Mouse (Mus musculus): ENCODE results near the gene Anxa9. TPM values are rescaled to one million over a fixed set of nuclear protein-coding genes. Genes with fewer than 3 reads are reported as not detected.

Anxa9 gene
- polyA plus RNA-seq, 1 experiment, result 2.4 TPM

DNA sequence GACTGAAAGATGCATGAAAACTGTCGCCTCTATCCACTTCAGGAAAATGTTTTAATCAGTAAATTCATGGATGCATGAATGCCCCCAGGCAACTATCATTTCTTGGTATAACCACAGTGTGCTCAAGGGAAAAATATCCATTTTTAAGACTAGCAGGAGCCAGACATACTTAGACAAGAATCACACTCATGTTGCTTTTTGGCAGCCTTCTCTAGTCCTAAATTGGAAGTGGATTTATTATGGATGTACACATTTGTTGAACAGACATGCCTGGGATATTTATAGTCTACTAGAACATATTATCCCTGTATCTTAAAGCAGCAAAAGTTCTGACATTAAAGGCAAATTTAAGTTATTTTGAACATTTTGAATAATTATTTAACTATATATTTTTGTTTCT, 42.3 kb downstream of the Anxa9 start:
- no peak for TF ChIP-seq CTCF (IDR thresholded peaks at IDR 0.05; ENCODE audit: extremely low read depth, insufficient read depth, low read length)
- no peak for TF ChIP-seq POLR2A (IDR thresholded peaks at IDR 0.05; ENCODE audit: extremely low read depth, insufficient read depth, low read length)
- H3K4me3 ChIP-seq (ENCODE audit: insufficient read depth, low read length), result no peak overlapping the region
- H3K4me1 ChIP-seq (ENCODE audit: control insufficient read depth, insufficient read depth, low read length), result peaks cover 7% of the 10 kb centered on the region; the same call in 1 of the 2 replicates
- no peak overlapping the region for H3K27ac ChIP-seq (ENCODE audit: insufficient read depth, low read length)

- Histone ChIP-seq H3K4me3 (ENCODE audit: insufficient read depth, low read length) (no peak overlapping the region), H3K4me1 (ENCODE audit: control insufficient read depth, insufficient read depth, low read length) (peaks cover 7% of the 10 kb centered on the region; the same call in 1 of the 2 replicates)
- no peak for TF ChIP-seq POLR2A (IDR thresholded peaks at IDR 0.05; ENCODE audit: extremely low read depth, insufficient read depth, low read length)
- TF ChIP-seq CTCF (IDR thresholded peaks at IDR 0.05; ENCODE audit: extremely low read depth, insufficient read depth, low read length), result peak; percentile 69
Measured at GRCm38 (mm10) chr3:95263089-95263739, 43.8 kb downstream of the Anxa9 start.

DNA sequence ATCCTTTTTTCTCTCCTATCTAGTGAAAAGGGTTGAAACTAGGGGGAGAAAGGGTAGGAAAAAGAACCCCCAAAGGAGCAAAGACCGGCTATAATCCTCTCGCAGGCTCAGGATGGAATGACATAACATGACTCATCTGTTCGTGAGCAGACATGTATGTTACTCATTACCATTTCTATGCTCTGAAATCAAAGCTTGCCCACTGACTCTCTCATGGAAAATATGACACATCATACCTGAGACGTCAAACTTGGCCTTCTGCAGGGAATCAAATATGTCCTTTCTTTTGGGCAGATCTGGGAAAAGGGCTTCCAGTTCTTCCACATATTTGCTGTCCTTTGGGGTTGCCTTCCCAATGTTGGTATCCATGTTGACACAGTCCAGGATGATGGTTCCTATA, 45.0 kb downstream of the Anxa9 start:
- H3K27ac ChIP-seq (ENCODE audit: insufficient read depth, low read length), result no peak overlapping the region
- peaks cover 7% of the 10 kb centered on the region; the same call in 1 of the 2 replicates for H3K4me1 ChIP-seq (ENCODE audit: control insufficient read depth, insufficient read depth, low read length)
- H3K4me3 ChIP-seq (ENCODE audit: insufficient read depth, low read length), result no peak overlapping the region
- TF ChIP-seq POLR2A (IDR thresholded peaks at IDR 0.05; ENCODE audit: extremely low read depth, insufficient read depth, low read length), result no peak
- TF ChIP-seq CTCF (IDR thresholded peaks at IDR 0.05; ENCODE audit: extremely low read depth, insufficient read depth, low read length), result no peak

More at GRCm38 (mm10) chr3:95263089-95263739, 43.8 kb downstream of the Anxa9 start:
- no peak overlapping the region for H3K27ac ChIP-seq (ENCODE audit: insufficient read depth, low read length)

- no peaks in the 10 kb centered on the region for H3K4me1 ChIP-seq (ENCODE audit: control insufficient read depth, insufficient read depth, low read length)
- no peak overlapping the region for H3K4me3 ChIP-seq (ENCODE audit: insufficient read depth, low read length)
- TF ChIP-seq CTCF (IDR thresholded peaks at IDR 0.05; ENCODE audit: extremely low read depth, insufficient read depth, low read length) (no peak), POLR2A (IDR thresholded peaks at IDR 0.05; ENCODE audit: extremely low read depth, insufficient read depth, low read length) (no peak)
- no peak overlapping the region for H3K27ac ChIP-seq (ENCODE audit: insufficient read depth, low read length)
Measured at GRCm38 (mm10) chr3:95256931-95257330, 50.0 kb downstream of the Anxa9 start.

- TF ChIP-seq CTCF (IDR thresholded peaks at IDR 0.05; ENCODE audit: extremely low read depth, insufficient read depth, low read length) (no peak), POLR2A (IDR thresholded peaks at IDR 0.05; ENCODE audit: extremely low read depth, insufficient read depth, low read length) (no peak)
- H3K4me3 ChIP-seq (ENCODE audit: insufficient read depth, low read length), result no peak within 1 kb of the TSS
- H3K4me1 ChIP-seq (ENCODE audit: control insufficient read depth, insufficient read depth, low read length), result no peaks in the 10 kb centered on the region; the same call in 1 of the 2 replicates
- H3K27ac ChIP-seq (ENCODE audit: insufficient read depth, low read length), result no peak within 1 kb of the TSS
Measured at GRCm38 (mm10) chr3:95250783-95251424, 56.1 kb downstream of the Anxa9 start, which contains the start of gene Bnipl. Gene Bnipl, minus strand, starts transcription at chr3:95251193.

GRCm38 (mm10) chr3:95250361-95250760, 56.6 kb downstream of the Anxa9 start:
- Histone ChIP-seq H3K4me1 (ENCODE audit: control insufficient read depth, insufficient read depth, low read length) (no peaks in the 10 kb centered on the region; the same call in 1 of the 2 replicates), H3K4me3 (ENCODE audit: insufficient read depth, low read length) (no peak overlapping the region), H3K27ac (ENCODE audit: insufficient read depth, low read length) (no peak overlapping the region)
- TF ChIP-seq CTCF (IDR thresholded peaks at IDR 0.05; ENCODE audit: extremely low read depth, insufficient read depth, low read length) (no peak), POLR2A (IDR thresholded peaks at IDR 0.05; ENCODE audit: extremely low read depth, insufficient read depth, low read length) (no peak)

DNA sequence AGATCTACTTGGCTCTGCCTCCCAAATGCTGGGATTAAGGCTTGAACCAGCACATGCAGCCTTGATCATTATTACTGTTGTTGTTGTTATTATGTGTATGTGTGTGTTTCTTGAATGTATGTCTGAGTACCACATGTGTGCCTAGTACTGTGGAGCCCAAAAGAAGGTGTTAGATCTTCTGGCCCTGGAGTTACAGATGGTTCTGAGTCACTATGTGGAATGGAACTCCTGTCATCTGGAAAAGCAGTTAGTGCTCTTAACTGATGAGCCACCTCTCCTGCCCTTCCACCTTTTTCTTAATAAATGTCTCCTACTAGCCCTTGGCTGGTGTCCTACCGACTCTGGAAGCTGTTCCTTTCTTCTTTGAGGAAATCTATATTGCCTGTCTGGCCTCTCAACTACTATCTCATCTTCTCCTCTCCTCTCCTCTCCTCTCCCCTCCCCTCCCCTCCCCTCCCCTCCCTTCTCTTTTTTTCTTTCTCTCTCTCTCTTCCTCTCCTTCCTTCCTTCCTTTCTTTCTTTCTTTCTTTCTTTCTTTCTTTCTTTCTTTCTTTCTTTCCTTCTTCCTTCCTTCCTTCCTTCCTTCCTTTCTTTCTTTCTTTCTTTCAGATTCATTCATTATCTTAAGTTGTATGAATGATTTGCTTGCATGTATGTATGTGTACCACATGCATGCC, 59.2 kb downstream of the Anxa9 start:
- no peak overlapping the region for H3K4me3 ChIP-seq (ENCODE audit: insufficient read depth, low read length)
- H3K27ac ChIP-seq (ENCODE audit: insufficient read depth, low read length), result no peak overlapping the region
- TF ChIP-seq POLR2A (IDR thresholded peaks at IDR 0.05; ENCODE audit: extremely low read depth, insufficient read depth, low read length) (no peak), CTCF (IDR thresholded peaks at IDR 0.05; ENCODE audit: extremely low read depth, insufficient read depth, low read length) (no peak)
- no peaks in the 10 kb centered on the region; the same call in 1 of the 2 replicates for H3K4me1 ChIP-seq (ENCODE audit: control insufficient read depth, insufficient read depth, low read length)

DNA sequence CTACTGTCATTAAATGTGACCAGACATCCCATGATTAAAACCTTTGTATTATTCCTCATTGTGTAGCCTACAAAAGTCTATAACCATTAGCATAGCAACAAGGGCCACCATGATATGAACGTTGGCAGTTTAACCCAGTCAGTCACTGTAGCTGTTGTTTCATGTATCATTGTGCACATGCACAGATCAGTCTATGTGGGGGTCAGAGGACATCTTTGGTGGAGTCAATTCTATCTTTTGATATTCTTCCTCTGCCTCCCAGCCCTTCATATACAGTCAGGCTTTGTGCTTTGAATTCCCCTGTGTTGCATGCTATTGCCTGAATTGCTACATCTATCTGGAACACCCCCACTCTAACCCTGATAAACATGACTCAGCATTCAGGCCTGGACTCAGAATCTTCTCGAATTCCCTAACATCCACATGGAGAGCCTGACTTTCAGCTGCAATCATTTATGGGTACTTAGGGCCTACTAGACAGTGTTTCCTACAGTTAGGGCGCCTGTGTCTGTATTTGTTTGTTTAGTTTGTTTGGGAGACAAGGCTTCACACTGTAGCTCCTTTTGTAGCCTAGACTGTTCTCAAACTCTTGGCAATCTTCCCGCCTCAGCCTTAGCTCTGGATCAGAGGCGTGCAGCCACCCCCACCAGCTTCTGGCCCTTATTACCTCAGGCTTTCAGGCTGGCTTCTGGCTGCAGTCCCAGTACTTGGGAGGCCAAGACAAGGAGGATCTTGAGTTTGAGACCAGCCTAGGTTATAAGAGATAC, 60.3 kb downstream of the Anxa9 start:
- Histone ChIP-seq H3K27ac (ENCODE audit: insufficient read depth, low read length) (no peak overlapping the region), H3K4me3 (ENCODE audit: insufficient read depth, low read length) (no peak overlapping the region), H3K4me1 (ENCODE audit: control insufficient read depth, insufficient read depth, low read length) (no peaks in the 10 kb centered on the region; the same call in 1 of the 2 replicates)
- TF ChIP-seq CTCF (IDR thresholded peaks at IDR 0.05; ENCODE audit: extremely low read depth, insufficient read depth, low read length) (no peak), POLR2A (IDR thresholded peaks at IDR 0.05; ENCODE audit: extremely low read depth, insufficient read depth, low read length) (no peak)

Other genes starting within 250 kb of the Anxa9 start
- gene Pip5k1a, start 200.2 kb downstream of the Anxa9 start, polyA plus RNA-seq (2012; rRNA removed), result 41.1 and 41.7 TPM in 2 replicates
- 48.0 and 52.4 TPM in 2 replicates for gene Vps72, start 196.2 kb downstream of the Anxa9 start, polyA plus RNA-seq (2012; rRNA removed)
- gene Tmod4, start 182.7 kb downstream of the Anxa9 start, polyA plus RNA-seq (2012; rRNA removed), result 0.72 and 0.77 TPM in 2 replicates
- gene Scnm1, start 173.2 kb downstream of the Anxa9 start, polyA plus RNA-seq (2012; rRNA removed), result 114 and 124 TPM in 2 replicates
- 21.4 and 21.6 TPM in 2 replicates for gene Lysmd1, start 173.1 kb downstream of the Anxa9 start, polyA plus RNA-seq (2012; rRNA removed)
- gene Tnfaip8l2, start 164.8 kb downstream of the Anxa9 start, polyA plus RNA-seq (2012; rRNA removed), result 5.1 and 5.2 TPM in 2 replicates
- gene Sema6c, start 146.7 kb downstream of the Anxa9 start, polyA plus RNA-seq (2012; rRNA removed), result 26.1 and 29.0 TPM in 2 replicates
- gene Gabpb2, start 89.3 kb downstream of the Anxa9 start, polyA plus RNA-seq (2012; rRNA removed), result 12.1 and 12.8 TPM in 2 replicates
- gene Cdc42se1, start 78.4 kb downstream of the Anxa9 start, polyA plus RNA-seq (2012; rRNA removed), result 65.4 and 66.6 TPM in 2 replicates
- gene Mllt11, start 75.0 kb downstream of the Anxa9 start, polyA plus RNA-seq (2012; rRNA removed), result 428 and 469 TPM in 2 replicates
- gene Gm128, start 65.6 kb downstream of the Anxa9 start, polyA plus RNA-seq (2012; rRNA removed), result 0.23 and 0.25 TPM in 2 replicates
- gene Bnipl, start 56.0 kb downstream of the Anxa9 start, polyA plus RNA-seq (2012; rRNA removed), result 0.17 and 0.61 TPM in 2 replicates
- gene Mindy1, start 25.8 kb downstream of the Anxa9 start, polyA plus RNA-seq (2012; rRNA removed), result 29.6 and 33.9 TPM in 2 replicates
- gene Prune1, start 25.1 kb downstream of the Anxa9 start, polyA plus RNA-seq (2012; rRNA removed), result 24.8 and 26.2 TPM in 2 replicates
- gene Cers2, start 7.6 kb upstream of the Anxa9 start, polyA plus RNA-seq (2012; rRNA removed), result 101 and 110 TPM in 2 replicates
- 34.6 and 37.5 TPM in 2 replicates for gene Setdb1, start 50.0 kb upstream of the Anxa9 start, polyA plus RNA-seq (2012; rRNA removed)
- not detected in 2 replicates for gene 4930558C23Rik, start 95.7 kb upstream of the Anxa9 start, polyA plus RNA-seq (2012; rRNA removed)
- gene Arnt, start 127.2 kb upstream of the Anxa9 start, polyA plus RNA-seq (2012; rRNA removed), result 42.3 and 47.6 TPM in 2 replicates
- gene Ctsk, start 192.1 kb upstream of the Anxa9 start, polyA plus RNA-seq (2012; rRNA removed), result 5.5 and 6.7 TPM in 2 replicates
- gene Ctss, start 219.6 kb upstream of the Anxa9 start, polyA plus RNA-seq (2012; rRNA removed), result 95.5 and 100 TPM in 2 replicates

All from cortical plate, adult 2 months (tissue).